Mouse (Mus musculus): ENCODE measurements at regions not wholly inside any gene's neighbourhood (a gene's known extent, or its start where the extent isn't known, plus 50 kb on each side); places are given as distances from the start of the nearest gene placed in this dataset.

DNA sequence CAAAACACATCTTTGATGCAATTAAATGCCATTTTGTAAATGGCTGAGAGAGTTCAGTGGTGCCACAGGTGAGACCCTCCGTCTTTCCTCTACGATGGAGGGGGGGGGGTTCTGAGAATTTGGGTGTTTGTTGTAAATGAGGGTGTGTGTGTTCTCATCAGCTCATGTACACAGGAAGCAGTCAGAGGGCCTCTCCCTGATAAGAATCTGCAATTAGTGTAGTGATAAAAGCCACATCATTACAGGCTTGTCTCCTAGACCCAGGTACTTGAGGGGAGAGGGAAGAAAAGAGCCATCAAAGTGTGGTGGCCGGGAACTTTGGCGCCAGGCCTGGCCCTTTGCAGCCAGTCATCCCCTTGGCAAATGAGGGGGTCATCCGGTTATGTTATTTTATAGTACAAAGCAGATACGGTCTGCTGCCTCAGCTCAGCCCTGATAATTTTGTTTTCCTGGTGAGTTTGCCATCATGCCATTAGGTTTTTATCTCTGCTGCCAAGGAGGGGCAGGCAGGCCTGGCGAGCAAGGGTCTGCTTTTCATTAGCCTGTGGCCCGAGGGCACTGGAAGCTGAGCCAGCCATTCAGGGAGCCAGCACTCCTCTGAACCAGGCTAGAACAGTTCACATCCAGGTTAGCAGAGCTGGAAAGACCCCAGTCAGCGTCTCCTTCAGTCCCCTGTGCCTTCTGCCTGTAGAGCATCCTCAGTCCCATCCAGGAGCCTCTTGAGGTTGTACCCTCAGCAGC, 59.7 kb downstream of the H2al1j start:
- no peak for DNase-seq (ENCODE audit: low spot score in 2 of 2)

DNA sequence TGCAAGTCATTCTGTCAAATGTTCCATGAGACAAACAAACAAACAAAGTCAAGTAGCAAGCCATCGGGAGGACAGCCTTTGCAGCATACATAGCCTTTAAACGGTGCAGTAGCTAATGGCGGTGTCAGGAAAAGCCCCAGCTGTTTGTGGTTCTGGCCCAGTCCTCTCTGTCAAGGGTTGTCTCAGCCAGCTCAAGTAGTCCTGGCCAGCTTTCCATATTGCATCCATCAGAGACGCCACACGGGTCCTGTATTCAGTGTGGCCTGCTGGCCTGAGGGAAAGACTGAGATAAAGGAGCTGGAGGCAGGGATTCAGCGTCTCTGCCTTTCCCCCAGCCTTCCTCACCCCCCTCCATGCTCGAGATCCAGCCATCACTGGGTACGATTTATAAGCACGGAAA, 61.2 kb downstream of the H2al1j start:
- DNase-seq (ENCODE audit: low spot score in 2 of 2) = no peak

DNA sequence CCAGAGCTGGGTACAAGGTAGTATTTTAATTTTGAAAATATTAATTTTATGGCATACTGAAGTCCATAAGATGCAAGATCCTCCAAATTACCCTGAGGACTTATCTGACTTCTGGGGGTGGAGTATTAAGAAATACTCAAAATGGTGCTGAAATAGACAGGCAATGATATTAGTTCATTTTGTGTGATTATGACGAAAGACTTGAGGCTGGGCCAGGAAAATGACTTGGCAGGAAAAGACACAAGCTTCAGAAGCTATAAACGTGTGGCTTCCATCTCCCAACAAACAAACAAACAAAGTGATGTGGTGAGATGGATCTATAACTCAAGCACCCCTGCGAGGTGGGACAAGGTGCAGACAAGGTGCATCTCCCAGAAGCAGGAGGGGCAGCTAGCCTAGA, 72.8 kb downstream of the H2al1j start:
- no peak for DNase-seq (ENCODE audit: low spot score in 2 of 2)

DNA sequence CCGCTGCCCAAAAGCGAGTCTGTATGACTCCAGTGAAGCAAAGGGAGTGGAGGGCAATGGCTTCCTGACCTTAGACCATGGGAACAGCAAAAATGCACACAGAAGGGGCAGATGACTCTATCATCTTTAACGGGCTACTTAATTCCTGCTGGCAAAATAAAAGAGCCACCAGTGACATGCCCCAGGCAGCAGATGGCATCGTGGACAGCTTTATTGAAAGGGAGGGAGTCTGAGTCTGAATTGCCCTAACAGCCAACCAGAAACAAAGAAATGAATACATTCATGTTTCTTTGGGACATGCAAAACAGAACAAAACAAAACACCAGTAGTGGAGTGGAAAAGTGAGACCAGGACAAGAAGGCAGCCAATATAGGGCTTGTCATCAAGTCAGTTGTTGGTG, 76.7 kb downstream of the H2al1j start:
- no peak for DNase-seq (ENCODE audit: low spot score in 2 of 2)

DNA sequence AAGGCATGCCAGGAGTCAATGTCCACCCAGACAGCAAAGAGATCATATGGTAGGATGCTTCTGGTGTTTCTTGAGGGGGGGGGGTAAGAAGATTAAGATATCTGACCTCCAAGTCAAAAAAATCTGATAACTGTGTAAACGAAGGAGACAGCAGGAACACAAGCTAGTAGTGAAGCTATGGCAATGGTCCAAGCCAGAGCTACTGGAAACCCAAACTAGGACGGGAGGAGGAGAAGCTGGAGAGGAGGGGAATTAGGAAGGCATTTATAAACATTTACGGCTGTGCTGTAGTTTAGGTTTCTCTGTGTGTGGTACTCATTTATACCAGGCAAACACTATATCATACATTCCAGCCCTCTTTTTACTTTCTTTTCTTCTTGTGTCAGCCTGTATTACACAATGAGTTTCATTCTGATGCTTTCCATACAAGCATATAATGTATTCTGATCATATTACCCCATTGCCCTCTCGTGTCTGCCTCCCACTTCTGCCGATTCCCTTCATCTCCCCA, 84.7 kb downstream of the H2al1j start:
- DNase-seq (ENCODE audit: low spot score in 2 of 2) = no peak

DNA sequence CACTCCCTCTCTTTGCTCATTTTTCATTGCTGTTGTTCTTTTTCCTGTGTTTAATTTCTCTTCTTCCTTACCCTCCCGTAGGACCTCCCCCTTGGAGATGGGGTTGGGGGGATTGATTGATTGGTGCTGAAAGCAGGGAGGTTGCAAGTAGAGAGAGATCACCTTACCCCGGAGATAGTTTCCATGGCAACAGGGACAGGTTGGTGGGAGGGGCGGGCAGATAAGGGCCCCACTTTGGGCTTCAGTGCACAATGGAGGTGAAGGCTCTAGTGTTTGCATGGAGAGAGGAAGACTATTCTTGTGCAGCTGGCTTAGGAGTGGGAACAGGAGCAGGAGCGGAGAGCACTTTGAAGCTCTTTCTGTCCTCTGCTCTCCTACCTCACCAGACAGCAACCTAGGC, 88.0 kb downstream of the H2al1j start:
- DNase-seq (ENCODE audit: low spot score in 2 of 2) = no peak

DNA sequence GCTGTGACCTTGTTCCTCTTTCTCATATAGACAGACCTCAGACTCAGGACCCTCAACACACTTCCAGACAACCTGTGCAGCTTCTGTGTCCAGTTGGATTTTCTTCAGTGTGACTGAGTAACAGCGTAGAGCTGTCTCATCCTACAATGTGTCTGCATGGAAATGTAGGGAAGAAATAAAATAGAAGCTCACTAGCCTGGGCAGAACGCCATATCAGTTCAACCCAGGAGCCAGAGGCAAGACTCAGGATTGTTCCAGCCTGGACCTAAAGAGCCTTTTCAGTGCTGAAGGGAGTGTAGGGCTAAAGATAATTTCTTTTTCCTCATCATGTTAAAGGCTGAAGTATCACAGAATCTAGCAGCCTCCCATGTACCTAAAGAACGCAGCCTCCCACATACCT, 88.9 kb downstream of the H2al1j start:
- DNase-seq (ENCODE audit: low spot score in 2 of 2) = no peak

DNA sequence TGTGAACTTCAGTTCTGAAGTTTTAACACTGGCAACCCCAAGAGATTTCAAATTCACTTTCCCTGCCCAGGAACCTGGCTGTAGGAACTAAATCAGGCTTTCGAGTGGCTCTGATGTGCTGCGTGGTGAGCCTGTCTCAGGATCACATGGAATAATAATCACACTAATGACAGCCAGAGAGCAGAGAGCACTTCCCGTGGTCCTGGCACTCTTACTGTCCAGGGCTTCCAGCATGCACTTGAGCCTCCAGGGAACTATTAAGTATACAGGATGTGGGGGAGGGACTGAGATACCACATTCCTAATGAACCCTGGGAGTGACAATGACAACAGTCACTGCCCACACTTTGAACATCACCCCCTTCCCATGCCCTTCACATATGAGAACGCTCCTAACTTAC, 90.2 kb downstream of the H2al1j start:
- DNase-seq (ENCODE audit: low spot score in 2 of 2) = no peak

DNA sequence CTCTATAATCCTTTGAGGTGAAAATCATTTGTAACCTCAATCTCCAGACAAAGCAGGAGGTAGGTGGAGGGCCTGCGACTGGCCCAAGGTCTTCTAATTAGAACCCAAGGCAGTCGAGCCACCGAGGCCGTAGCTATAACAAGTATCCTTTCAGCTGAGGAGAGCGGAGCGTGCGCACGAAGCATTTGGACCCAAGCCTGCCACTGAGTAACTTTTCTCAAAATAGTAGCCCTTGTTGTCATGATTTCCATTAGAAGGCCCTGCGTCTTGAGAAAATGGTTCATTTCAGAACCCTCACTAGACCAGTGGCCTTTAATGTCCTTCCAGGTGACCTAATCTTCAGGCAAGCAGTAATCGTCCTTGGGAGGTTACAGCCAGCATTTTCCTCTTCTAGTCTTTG, 90.6 kb downstream of the H2al1j start:
- no peak for DNase-seq (ENCODE audit: low spot score in 2 of 2)

DNA sequence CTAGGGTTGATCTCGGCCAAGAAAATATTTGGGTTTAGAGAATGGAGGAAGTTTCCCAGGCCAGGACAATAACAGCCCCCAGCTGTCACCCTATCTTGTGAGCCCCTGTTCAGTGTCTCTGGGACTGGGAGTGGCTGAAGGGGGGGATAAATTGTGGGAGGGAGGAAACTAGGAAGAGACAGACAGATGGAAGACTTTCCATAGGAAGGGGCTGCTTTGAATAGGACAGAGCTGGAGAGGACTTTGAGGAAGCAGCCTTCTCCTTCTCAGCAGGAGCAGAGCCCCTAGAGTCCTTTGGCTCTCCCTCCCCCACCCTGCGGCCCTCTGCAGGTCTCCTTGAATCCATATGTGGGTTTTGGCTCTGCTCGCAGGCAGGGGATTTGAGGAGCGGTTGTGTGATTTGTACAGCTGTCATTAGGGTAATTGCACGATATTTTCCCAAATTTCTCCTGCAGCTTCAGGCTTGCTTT, 91.6 kb downstream of the H2al1j start:
- DNase-seq (ENCODE audit: low spot score in 2 of 2) = no peak

DNA sequence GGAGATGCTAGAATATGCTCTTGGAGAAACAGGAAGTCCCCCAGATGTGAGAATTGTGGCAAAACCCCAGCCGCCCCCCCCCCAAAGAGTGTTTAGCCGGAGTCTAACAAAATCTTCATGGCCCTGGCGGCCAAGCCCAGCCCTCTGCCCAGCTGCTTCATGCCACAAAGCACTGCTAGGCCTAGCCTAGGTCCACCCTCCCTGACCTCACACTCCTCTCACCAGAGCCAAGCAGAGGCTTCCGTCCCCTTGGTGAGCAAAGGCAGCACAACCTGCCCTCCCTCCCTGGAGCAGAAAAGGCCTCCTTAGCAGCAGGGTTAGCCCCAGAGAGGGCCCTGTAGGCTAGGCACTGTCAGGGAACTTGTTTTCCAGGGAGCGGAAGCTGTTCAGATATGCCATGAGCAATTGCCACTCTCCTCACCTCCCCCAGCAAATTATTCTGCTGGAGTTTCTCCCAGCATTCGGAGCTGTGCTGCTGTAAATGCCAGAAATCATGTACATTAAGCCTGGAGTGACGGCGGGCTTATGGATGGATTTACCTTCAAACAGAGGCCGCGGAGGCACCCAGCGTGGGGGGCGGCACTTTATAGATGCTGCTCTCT, 104.9 kb downstream of the H2al1j start:
- DNase-seq (ENCODE audit: low spot score in 2 of 2) = no peak

DNA sequence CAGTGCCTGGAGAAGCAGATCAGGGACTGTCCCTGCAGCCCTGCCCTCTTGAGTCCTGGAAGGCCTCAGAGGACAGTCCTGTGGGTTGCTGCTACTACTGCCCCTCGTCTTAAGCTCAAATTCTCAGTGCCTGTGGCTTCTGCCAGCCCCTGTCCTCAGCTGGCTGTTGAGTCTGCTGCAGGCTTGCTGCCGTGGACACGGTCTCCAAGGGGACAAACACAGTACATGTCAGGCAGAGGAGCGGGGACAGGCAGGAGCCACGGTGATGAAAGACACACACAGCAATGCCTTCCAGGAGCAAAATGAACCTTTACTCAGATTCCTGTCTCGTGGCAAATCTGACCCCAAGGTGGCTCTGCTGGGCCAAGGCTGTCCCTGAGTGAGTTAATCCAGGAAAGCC, 107.7 kb downstream of the H2al1j start:
- DNase-seq (ENCODE audit: low spot score in 2 of 2) = no peak

DNA sequence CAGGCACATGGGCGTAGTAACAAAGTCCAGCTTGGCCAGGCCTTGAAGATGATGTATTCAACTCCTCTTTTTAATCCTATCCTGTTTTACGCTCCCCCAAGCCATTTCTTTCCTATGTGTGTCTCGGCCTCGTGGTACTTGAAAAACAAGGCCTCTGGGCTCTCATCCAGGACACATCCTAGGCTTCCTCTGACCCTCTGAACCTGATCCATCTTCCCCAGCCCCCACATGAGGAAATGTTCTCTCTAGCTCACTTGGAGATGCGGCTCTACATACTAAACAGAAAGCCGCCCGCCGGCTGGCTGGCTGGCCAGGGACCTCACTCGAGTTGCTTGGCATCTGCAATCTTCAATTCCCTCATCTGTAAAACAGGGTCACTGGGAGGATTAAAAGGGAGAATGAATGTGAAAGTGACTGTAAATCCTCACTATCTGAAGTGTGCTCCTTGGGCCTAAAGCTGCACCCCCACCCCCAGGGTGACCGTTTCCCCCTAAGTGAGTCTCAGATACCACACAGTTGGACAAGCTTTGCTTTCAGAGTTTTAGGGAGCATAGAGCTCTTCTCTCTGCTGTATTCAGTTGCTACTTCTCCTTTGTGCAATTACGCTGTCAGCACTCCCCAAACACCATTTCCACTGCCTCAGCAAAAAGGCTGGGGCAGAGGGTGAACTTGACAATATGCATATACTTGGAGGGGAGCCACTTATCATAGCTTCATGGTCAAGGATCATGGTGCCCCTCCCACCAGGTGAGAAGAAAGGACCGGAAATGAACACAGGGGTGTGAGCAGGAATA, 109.7 kb downstream of the H2al1j start:
- peak in 1 of 2 experiments; percentile 50 for DNase-seq (ENCODE audit: low spot score in 2 of 2)

DNA sequence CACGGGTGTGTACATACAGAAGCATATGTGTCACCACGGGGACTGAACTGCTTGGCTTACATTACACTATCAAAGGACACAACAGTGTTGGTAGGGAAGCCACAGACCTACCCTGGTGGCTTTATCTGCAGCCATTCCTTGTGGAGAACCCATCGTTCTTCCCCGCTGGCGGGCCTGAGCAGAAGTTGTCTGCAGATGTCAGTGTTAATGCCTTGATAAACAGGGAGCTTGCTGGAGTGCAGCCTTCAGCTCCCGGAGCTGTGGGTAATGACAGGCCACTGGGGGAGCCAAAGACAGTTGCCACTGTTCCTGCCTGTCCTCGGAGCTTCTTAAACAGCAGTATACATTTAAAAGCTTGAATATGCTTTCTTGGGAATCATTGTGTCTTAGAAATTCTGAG, 115.9 kb downstream of the H2al1j start:
- no peak for DNase-seq (ENCODE audit: low spot score in 2 of 2)

DNA sequence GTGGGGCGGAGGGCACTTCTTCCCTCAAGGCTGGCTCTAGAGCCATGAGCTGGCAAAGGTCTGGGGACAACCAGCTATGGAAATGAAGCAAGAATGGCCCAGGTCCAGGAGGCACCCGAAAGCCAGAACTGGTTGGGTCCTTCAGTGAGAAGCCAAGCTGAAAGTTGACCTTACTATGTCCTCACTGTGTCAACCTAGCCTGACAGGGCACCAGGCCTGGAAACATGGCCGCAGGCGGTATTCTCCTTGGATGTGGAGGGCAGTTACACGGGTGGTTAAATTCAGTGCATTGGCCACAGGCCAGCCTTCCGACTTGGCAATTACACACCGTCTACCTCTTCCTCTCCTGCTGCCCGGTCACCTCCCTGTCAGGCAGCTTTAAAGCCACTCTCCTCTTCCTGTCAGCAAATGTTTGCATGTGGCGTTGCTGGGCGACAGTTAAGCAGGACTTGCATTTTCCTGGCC, 116.7 kb downstream of the H2al1j start:
- no peak for DNase-seq (ENCODE audit: low spot score in 2 of 2)

DNA sequence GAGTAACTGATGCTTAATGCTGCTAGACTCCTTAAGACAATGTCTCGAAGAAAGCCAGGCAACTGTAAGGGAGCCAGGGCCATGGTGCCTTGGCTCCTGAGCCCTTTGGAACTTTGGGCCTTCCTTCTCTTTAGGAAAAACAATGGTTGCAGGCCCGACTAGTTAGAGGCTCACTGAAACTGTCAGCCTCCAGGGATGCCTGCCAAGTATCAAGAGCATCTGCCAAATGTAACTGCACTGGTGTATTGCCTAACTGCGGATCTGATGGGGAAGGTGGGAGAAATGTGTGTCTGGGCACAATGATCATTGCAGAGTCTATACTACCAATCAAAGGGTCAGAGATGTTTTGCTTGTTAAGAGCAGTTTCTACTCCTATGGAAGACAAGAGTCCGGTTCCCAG, 121.1 kb downstream of the H2al1j start:
- peak in 1 of 2 experiments; percentile 65 for DNase-seq (ENCODE audit: low spot score in 2 of 2)

DNA sequence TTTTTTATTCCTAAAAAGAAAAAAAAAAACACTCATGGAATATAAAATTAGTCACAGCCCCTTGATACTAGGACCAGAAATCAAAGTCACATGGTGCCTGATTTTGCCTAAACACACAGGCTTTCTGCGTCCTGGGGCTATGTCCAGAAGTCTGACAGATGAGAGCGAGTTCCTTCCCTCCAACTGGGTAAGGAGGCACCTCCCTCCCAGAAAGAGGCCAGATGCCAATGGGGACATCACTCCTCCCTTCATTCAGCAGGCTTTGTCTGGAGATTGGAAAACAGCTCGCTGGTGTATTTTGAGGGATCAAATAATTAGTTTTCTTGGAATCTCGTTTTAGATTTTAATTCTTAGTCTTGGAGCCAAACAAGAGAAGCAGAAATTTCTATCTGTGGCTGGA, 130.9 kb downstream of the H2al1j start:
- DNase-seq (ENCODE audit: low spot score in 2 of 2) = no peak

DNA sequence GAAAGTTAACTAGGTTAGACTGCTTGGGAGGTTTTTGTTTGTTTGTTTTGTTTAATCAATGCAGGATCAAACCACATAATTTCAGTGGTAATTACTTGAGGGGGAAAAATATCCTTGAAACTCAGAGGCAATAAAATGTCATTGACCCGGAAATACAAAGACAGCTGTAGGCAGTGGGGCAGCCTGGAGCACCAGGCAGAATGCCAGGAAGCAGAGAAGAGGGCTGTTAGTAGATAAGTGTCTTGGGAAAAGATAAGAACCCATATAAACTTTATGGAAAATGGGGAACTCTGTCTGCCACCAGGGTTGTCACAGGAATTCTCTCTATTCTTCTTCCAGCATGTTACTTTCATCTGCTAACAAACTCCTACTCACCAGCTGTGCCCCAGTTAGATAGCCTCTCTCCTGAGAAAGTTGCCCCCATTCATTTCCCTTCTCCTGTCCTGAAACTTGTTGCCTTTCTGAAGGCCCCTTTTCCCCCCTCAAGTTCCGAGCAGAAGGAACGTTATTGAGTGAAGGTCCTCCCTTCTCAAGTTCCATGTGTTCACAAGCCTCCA, 136.4 kb downstream of the H2al1j start:
- no peak for DNase-seq (ENCODE audit: low spot score in 2 of 2)

DNA sequence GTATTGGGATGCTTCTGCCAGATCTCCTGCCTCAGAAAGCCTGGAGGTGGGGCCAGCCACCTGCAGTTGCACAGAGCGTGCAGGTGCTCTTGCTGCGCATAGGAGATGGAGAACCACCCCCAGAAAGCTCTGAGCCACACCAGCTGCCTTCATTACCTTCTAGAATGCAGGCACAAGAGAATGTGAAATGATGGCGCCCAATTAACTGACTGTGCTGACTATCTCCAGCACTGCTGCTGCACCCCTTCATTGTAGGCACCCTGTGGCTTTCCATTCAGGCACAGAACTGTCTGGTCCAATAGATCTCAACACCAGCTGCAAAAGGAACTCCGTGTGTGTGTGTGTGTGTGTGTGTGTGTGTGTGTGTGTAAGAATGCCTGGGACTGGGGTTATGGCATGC, 138.6 kb downstream of the H2al1j start:
- no peak for DNase-seq (ENCODE audit: low spot score in 2 of 2)

DNA sequence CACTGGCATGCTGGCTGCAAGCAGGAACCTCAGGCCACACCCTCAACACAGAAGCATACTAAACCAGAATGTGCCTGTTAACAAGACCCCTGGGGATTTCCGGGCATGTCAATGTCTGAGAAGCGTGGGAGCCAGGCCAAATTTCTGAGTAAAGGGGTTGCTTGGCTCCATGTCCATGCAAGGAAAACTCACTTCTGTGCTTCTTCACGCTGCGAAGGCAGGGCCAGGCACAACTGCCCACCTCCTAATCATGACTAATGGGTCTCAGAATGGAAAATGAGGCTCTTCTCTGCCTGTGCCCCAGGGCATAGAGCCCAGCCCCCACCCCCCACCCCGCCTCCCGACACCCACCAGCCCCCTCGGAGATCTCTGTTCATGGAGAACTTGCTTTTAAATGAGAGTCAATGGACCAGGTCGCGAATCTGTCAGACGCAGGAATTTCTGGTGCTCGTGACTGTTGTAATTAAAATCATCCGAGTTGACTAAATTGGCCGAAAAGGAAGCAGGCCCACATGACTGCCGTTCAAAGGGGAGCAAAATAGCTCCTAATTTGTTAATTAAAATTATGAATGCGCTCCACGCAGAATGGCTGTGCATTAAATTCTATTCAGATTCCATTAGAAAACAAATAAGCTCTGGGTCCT, 152.2 kb downstream of the H2al1j start:
- no peak for DNase-seq (ENCODE audit: low spot score in 2 of 2)

DNA sequence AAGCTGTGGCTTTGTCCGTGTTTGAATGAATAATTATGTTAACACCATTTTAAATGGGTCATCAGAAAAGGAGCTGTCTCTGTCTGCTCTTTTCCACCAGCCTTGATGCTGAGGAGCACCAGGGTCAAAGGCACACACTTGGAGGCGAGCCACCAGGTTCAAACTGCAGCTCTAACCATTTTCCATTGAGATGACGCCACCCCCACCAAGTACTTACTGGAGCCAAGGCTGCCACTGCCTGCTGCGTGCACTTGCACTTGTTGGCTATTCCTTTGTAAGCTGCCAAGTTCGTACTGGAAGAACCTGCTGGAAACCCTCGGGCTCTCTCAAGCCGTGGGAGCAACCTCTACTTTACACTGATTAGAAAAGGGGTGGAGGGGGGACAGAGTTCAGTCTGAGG, 154.5 kb downstream of the H2al1j start:
- DNase-seq (ENCODE audit: low spot score in 2 of 2) = peak in 1 of 2 experiments; percentile 35

Measured in layer of hippocampus, postnatal 14 days (tissue).